Mouse (Mus musculus): ENCODE data around the gene Gtpbp3. TPM values are rescaled to one million over a fixed set of nuclear protein-coding genes. Genes with fewer than 3 reads are reported as not detected.

Gtpbp3 gene
- polyA plus RNA-seq, 1 experiment from 2014 or later: 8.4 TPM

- ATAC-seq (ENCODE audit: low FRiP score, low TSS enrichment): no peak
- H3K9me3 ChIP-seq (ENCODE audit: control insufficient read depth, low read length): no peaks in the 10 kb centered on the region
- peaks cover 11% of the 10 kb centered on the region; the same call in 1 of the 2 replicates for H3K4me1 ChIP-seq (ENCODE audit: control insufficient read depth, insufficient read depth, low read length)
- no peak overlapping the region for H3K4me3 ChIP-seq (ENCODE audit: low read length)
- H3K4me2 ChIP-seq (replicated peaks; ENCODE audit: low read depth, low read length): no peak overlapping the region
- H3K27ac ChIP-seq (ENCODE audit: low read depth, low read length): 0 out of 2 replicates have a peak overlapping the region, but pooled peaks have one; percentile 68
- no peak overlapping the region for H3K9ac ChIP-seq (ENCODE audit: low read depth, low read length)
- WGBS: 88% methylated on average over 25 of the region's 25 CpGs
- peaks cover 47% of the 10 kb centered on the region for H3K36me3 ChIP-seq (ENCODE audit: control insufficient read depth, insufficient read depth, low read length)
- H3K27me3 ChIP-seq (ENCODE audit: control insufficient read depth, insufficient read depth, low read length): no peaks in the 10 kb centered on the region
These were observed 12.9 kb upstream of the Gtpbp3 start for GRCm38 (mm10) chr8:71474785-71475701.

- 25% methylated on average over 4 of the region's 4 CpGs for WGBS
- peak overlapping the region; percentile 89 for H3K4me2 ChIP-seq (replicated peaks; ENCODE audit: low read depth, low read length)
- H3K9ac ChIP-seq (ENCODE audit: low read depth, low read length): peak overlapping the region; percentile 72; the same call in 1 of the 2 replicates
- ATAC-seq (ENCODE audit: low FRiP score, low TSS enrichment): no peak; the same call in 1 of the 2 replicates
- peak overlapping the region; percentile 53 for H3K4me3 ChIP-seq (ENCODE audit: low read length)
- H3K36me3 ChIP-seq (ENCODE audit: control insufficient read depth, insufficient read depth, low read length): peaks cover 46% of the 10 kb centered on the region
- peak overlapping the region; percentile 68 for H3K27ac ChIP-seq (ENCODE audit: low read depth, low read length)
- H3K4me1 ChIP-seq (ENCODE audit: control insufficient read depth, insufficient read depth, low read length): peaks cover 11% of the 10 kb centered on the region
- no peaks in the 10 kb centered on the region for H3K27me3 ChIP-seq (ENCODE audit: control insufficient read depth, insufficient read depth, low read length)
- H3K9me3 ChIP-seq (ENCODE audit: control insufficient read depth, low read length): no peaks in the 10 kb centered on the region
These were observed 12.2 kb upstream of the Gtpbp3 start for GRCm38 (mm10) chr8:71475702-71476075.

- H3K4me1 ChIP-seq (ENCODE audit: control insufficient read depth, insufficient read depth, low read length): peaks cover 14% of the 10 kb centered on the region
- peak overlapping the region; percentile 89 for H3K4me2 ChIP-seq (replicated peaks; ENCODE audit: low read depth, low read length)
- WGBS: 1% methylated on average over 54 of the region's 121 CpGs
- H3K27ac ChIP-seq (ENCODE audit: low read depth, low read length): peak overlapping the region; percentile 68
- peak overlapping the region; percentile 72 for H3K9ac ChIP-seq (ENCODE audit: low read depth, low read length)
- H3K36me3 ChIP-seq (ENCODE audit: control insufficient read depth, insufficient read depth, low read length): peaks cover 40% of the 10 kb centered on the region
- no peaks in the 10 kb centered on the region for H3K9me3 ChIP-seq (ENCODE audit: control insufficient read depth, low read length)
- H3K27me3 ChIP-seq (ENCODE audit: control insufficient read depth, insufficient read depth, low read length): no peaks in the 10 kb centered on the region
- ATAC-seq (ENCODE audit: low FRiP score, low TSS enrichment): peak; percentile 75
- H3K4me3 ChIP-seq (ENCODE audit: low read length): peak overlapping the region; percentile 53
These were observed 11.6 kb upstream of the Gtpbp3 start for GRCm38 (mm10) chr8:71476099-71476940.

- Histone ChIP-seq H3K4me1 (ENCODE audit: control insufficient read depth, insufficient read depth, low read length) (peaks cover 14% of the 10 kb centered on the region), H3K27ac (ENCODE audit: low read depth, low read length) (no peak overlapping the region), H3K36me3 (ENCODE audit: control insufficient read depth, insufficient read depth, low read length) (peaks cover 35% of the 10 kb centered on the region), H3K27me3 (ENCODE audit: control insufficient read depth, insufficient read depth, low read length) (no peaks in the 10 kb centered on the region), H3K9ac (ENCODE audit: low read depth, low read length) (peak overlapping the region; percentile 72), H3K9me3 (ENCODE audit: control insufficient read depth, low read length) (no peaks in the 10 kb centered on the region), H3K4me2 (replicated peaks; ENCODE audit: low read depth, low read length) (peak overlapping the region; percentile 89), H3K4me3 (ENCODE audit: low read length) (peak overlapping the region; percentile 53)
- ATAC-seq (ENCODE audit: low FRiP score, low TSS enrichment): no peak
- WGBS: 48% methylated on average over 14 of the region's 14 CpGs
These were observed 10.6 kb upstream of the Gtpbp3 start for GRCm38 (mm10) chr8:71477196-71477845.

- Histone ChIP-seq H3K27ac (ENCODE audit: low read depth, low read length) (no peak overlapping the region), H3K36me3 (ENCODE audit: control insufficient read depth, insufficient read depth, low read length) (peaks cover 22% of the 10 kb centered on the region), H3K4me3 (ENCODE audit: low read length) (no peak overlapping the region), H3K4me2 (replicated peaks; ENCODE audit: low read depth, low read length) (no peak overlapping the region), H3K9ac (ENCODE audit: low read depth, low read length) (no peak overlapping the region), H3K4me1 (ENCODE audit: control insufficient read depth, insufficient read depth, low read length) (peaks cover 14% of the 10 kb centered on the region), H3K9me3 (ENCODE audit: control insufficient read depth, low read length) (no peaks in the 10 kb centered on the region), H3K27me3 (ENCODE audit: control insufficient read depth, insufficient read depth, low read length) (no peaks in the 10 kb centered on the region)
- ATAC-seq (ENCODE audit: low FRiP score, low TSS enrichment): no peak
- 94% methylated on average over 11 of the region's 11 CpGs for WGBS
These were observed 9.0 kb upstream of the Gtpbp3 start for GRCm38 (mm10) chr8:71478943-71479342.

- Histone ChIP-seq H3K4me2 (replicated peaks; ENCODE audit: low read depth, low read length) (no peak overlapping the region), H3K36me3 (ENCODE audit: control insufficient read depth, insufficient read depth, low read length) (peaks cover 9% of the 10 kb centered on the region; the same call in 1 of the 2 replicates), H3K9ac (ENCODE audit: low read depth, low read length) (no peak overlapping the region), H3K9me3 (ENCODE audit: control insufficient read depth, low read length) (no peaks in the 10 kb centered on the region), H3K27ac (ENCODE audit: low read depth, low read length) (no peak overlapping the region), H3K27me3 (ENCODE audit: control insufficient read depth, insufficient read depth, low read length) (no peaks in the 10 kb centered on the region), H3K4me3 (ENCODE audit: low read length) (no peak overlapping the region), H3K4me1 (ENCODE audit: control insufficient read depth, insufficient read depth, low read length) (peaks cover 8% of the 10 kb centered on the region)
- ATAC-seq (ENCODE audit: low FRiP score, low TSS enrichment): no peak
- 53% methylated on average over 8 of the region's 8 CpGs for WGBS
These were observed 4.0 kb upstream of the Gtpbp3 start for GRCm38 (mm10) chr8:71483932-71484331.

- Histone ChIP-seq H3K4me2 (replicated peaks; ENCODE audit: low read depth, low read length) (peak overlapping the region; percentile 62), H3K4me3 (ENCODE audit: low read length) (peak overlapping the region; percentile 83; the same call in 1 of the 2 replicates), H3K9me3 (ENCODE audit: control insufficient read depth, low read length) (no peaks in the 10 kb centered on the region), H3K27ac (ENCODE audit: low read depth, low read length) (no peak overlapping the region), H3K4me1 (ENCODE audit: control insufficient read depth, insufficient read depth, low read length) (peaks cover 14% of the 10 kb centered on the region), H3K36me3 (ENCODE audit: control insufficient read depth, insufficient read depth, low read length) (peaks cover 9% of the 10 kb centered on the region; the same call in 1 of the 2 replicates), H3K9ac (ENCODE audit: low read depth, low read length) (peak overlapping the region; percentile 89; the same call in 1 of the 2 replicates), H3K27me3 (ENCODE audit: control insufficient read depth, insufficient read depth, low read length) (no peaks in the 10 kb centered on the region)
- WGBS: 95% methylated on average over 19 of the region's 19 CpGs
- no peak for ATAC-seq (ENCODE audit: low FRiP score, low TSS enrichment)
These were observed 3.2 kb upstream of the Gtpbp3 start for GRCm38 (mm10) chr8:71484736-71485135.
